Mouse (Mus musculus): ENCODE data around the gene Cntnap5a.

Gene Cntnap5a

DNA sequence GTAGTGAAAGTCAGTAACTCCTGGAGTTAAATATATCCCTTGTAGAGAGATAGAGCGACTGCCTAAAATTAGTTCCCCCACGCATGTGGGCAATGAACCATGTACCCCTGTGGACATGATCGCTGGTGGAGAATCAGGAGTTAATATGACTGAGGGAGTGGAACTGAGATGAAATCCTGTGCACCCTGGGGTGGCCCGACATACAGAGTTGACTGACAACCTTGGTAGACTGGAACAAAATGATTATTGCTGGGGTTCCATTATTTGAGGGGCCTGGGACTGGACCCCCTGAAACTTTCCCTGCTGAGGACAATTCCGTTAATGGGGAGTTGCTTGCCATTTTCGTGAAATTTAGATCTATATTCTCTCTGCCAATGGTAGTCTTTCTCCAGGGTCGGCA is 683.0 kb downstream of the Cntnap5a start:
- DNase-seq: no peak

DNA sequence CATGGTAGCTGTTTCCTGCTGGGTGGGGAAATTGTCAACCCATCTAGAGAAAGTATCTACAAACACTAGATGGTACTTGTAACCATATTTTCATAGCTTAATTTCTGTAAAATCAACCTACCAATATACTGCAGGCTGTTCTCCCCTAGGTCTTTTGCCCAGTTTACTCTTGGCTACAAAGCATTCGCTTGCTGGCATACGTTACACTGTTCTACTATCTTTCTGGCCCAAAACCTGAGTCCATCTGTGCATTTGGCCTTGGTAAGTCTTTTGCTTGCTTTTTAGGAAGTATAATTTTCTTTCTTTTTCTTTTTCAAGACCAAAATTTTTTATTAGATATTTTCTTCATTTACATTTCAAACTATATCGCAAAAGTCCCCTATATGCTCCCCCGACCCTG is 686.3 kb downstream of the Cntnap5a start:
- no peak for DNase-seq

DNA sequence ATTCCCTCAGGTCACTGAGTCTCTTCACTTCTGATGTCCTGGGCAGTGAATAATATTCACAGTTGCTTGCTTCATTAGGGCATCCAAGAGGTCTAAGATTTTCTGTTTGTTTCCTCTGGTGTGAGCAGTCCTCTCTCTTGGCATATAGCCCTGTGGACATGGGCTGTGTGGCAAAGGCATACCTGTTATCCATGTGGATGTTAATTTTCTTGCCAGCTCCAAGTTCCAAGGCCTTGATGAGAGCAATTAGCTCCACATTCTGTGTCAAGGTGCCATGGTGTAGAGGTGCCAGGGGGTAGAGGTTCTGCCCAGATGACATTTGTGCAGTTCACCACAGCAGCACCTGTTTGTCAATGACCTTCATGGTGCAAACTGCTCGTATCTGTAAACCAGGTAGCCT is 689.0 kb downstream of the Cntnap5a start:
- no peak for DNase-seq

DNA sequence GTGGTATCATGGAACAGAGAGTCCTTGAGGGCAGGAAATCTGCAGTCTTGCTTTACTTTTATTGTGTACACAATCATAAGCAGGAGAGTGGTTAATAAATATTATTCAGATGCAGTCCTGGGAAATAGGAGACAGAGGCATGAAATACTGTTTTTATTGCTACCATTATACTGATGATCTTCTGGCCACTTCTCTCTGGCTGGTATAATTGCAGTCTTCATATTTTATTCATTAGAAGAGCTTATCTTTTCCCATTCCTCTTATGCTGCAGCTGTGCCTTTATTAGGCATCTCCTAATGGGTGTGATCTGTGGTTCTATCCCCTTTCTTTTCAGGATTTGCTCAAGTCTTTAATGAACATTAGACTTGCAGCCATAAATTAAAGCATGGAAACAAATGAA is 707.8 kb downstream of the Cntnap5a start:
- DNase-seq: no peak

DNA sequence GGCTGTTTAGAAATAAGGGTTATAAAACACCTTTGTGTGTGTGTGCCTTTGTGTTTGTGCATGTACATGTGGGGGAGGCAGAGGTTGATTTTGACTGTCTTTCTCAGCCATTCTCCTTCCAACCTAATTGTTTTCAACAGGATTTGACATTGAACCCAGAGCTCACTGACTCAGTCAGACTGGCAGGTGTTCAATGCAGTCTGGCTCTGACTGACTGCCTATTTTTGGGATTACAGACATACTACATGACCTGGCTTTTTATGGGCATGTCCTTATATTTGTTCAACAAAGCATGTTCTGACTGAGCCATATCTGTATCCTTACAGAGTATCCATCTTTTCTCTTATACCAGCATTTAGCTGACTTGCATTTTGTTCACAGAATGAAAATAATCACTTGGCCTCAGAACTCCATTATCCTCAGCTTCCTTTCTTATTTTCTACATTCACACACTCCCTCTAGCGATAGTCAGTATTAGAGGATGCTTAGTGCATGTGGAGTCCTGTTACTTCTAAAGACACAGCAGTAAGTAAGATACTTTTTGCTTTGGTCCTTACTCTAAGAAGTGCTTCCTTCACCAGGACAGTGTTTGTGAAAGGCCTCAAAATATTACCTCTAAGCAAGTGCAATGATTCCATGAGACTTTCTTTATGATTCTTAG is 717.6 kb downstream of the Cntnap5a start:
- no peak for DNase-seq

DNA sequence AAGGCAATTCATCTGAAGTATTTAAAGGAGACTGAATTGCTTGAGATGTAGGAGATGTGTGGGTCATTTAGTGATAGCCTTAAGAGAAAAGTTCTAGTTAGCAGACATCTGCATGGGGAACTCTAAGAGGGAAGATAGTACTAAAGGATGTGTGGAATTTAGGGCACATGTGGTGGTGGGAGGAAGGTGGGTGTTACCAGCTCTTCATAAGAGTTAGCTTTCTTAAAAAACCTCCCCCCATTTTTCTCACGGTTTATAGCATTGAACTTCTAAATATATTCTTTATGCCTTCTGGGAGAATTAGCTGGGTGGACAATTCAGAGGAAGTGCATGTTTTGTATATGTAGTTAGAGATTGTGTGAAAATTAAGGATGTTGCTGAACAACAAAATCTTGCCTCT is 725.3 kb downstream of the Cntnap5a start:
- DNase-seq: no peak

DNA sequence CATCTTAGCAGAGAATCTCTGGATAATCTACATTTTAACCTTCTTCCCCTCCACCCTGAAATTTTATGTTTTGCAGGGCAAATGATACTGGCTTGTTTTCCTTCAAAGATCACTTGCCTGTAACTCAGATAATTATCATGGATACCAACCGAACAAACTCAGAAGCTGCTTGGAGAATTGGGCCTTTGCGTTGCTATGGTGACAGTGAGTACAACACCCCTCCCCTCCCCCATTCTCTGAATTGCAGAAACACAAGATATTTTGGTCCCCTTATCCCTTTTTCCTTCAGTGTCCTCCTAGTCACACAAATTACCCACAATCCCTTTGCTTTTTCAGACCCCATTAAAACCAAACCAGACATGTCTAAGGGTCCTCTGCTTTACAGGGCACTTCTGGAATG is 743.8 kb downstream of the Cntnap5a start:
- DNase-seq: no peak

DNA sequence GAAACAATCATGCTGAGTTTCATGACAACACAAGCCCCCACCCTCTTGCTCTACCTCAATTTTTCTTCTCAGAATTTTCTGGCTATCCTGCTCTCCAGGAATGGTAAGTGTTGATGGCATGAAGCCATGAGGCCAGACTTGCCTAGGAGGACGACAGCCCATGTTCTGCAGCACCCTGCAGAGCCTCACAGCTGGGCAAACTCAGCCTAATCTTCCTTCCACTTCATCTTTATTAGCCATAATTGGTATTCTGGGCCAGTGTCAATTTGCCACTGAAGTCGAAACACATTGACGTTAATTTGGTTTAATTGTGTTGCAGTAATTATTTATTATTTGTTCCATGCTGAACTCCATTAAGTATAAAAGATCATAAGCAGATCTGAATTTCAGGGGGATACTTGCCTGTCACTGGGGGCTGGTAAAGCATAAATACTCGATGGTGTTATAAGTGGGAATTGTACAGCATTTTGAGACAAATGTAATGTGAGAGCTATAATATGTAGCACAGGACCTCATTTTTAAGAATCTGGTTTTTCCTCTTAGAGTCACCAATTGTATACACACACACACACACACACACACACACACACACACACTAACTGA is 770.7 kb downstream of the Cntnap5a start:
- DNase-seq: no peak

DNA sequence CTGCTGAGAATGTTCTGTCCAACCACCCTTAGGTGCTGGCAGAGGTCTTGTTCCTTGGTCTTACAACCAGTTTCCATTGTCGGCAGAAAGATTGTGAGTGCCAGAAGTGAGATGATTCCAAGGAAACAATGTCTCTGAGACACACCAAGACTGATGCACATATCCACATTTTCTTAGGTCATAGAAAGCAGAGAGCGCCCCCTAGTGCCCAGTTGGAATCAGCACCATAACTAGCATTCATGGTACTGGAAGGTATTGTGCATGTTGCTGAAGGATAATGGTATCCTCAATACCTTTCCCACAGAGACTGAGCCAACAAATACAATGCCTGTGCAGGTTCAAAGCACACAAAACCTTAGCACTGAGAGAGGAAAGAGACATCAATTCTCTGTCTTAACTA is 793.1 kb downstream of the Cntnap5a start:
- peak; percentile 23 for DNase-seq

DNA sequence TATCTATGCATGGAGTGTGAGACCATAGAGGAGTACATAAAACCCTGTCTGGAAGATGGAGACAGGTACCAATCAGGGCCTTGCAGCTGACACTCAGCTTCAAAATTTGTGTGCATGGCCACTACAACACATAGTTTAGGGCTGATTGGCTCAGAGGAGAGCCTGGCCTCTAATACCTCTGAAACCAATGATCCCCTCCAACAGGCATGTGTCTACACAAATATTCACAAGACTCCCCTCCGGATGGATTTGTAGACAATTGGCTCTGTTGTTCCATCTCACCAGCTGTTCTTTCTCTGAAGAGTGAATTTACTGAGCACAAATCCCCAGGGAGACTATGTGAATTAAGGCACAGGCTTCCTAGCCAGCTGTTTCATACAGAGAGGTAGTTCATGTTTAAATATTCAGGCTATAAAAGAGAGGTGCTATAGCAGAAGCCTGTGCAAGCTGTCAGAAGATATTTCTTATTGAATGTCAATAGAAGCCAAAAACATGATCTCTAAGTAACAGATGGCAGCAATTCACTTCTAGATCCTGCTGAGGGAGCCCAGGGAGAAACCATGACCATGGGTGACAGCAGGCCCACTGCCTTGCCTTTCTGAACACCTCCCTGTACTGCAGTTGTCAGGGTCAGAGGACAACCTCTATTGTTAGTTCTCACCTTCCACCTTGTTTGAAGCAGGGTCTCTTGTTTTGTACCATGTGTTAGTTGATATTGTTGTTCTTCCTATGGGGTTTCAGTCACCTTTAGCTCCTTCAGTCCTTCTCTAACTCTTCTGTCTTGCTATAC is 804.4 kb downstream of the Cntnap5a start:
- DNase-seq: no peak

DNA sequence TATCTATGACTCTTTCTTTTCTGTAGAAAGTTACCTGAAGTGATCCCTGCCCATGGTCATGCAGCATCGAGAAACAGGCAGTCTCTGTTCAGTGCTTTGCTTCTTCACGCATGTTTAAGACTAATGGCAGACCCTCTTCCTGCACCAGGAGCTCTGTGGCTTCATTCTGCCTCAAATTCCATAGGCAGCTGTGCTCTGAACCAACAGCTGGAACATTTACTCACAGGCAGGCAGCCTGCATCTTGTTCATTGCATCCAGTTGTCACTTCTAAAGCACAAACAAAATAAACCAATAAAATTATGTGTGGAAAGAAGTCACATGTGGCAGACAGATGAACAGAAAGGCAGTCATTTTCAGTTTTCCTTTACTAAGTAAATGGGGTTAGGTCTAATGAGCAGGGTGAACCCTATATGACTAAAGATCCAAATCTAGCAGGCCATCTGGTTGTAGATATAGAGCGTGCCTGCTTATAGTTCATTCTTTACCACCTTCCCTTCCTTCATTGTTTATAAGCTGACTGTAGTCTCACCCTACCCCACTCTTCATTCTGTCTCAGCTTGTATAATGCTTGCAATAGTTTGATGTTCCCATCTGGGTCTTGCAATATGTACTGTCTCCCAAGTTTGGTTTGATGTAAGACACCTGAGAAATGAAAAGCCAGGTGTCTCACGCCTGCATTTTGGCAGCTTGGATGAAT is 893.6 kb downstream of the Cntnap5a start:
- DNase-seq: no peak

DNA sequence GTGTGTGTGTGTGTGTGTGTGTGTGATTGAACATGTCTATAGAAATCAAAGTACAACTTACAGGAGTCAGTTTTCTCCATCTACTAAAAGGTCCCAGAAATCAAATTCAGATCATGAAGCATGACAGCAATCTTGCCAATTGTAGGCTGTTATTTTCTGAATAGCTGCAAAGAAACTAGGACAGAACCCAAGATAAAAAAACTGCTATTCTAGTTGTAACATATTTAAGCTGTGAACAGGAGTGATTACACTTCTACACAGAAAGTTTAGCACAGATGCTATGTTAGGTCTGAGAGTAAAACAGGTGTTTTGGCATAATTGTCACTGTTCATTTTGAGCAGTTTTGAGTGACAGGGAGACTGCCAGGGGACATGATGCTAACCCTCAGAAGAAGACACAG is 931.7 kb downstream of the Cntnap5a start:
- no peak for DNase-seq

All from liver (tissue).